Mouse (Mus musculus) heart, embryonic 11.5 days (tissue): ENCODE measurements at regions not wholly inside any gene's neighbourhood (a gene's known extent, or its start where the extent isn't known, plus 50 kb on each side); places are given as distances from the start of the nearest gene placed in this dataset.
"Not testable (repeated sequence)": the region's sequence is repeated elsewhere in the genome, so short reads cannot be mapped to it uniquely, and the experiment has no call there.

ENCODE experiments used
- ATAC-seq: fragments of 200-750 bp; cut with Nextera tagmentation; replicated peaks from 2 replicates; pipeline ENCODE4 v1.8.0; 2017; ENCODE audit warnings: moderate library complexity; ENCODE audit not compliant: insufficient number of reproducible peaks, low FRiP score, low TSS enrichment
- H3K27ac ChIP-seq: fragments of 300-500 bp; sonication (generic); 2 replicates; pipeline ENCODE4 v1.5.1; 2014; ENCODE audit warnings: mild to moderate bottlenecking, low read depth, low read length
- H3K27me3 ChIP-seq: fragments of 300-500 bp; sonication (generic); 2 replicates; pipeline ENCODE4 v1.6.1; 2014; ENCODE audit warnings: mild to moderate bottlenecking, low read length, mixed read lengths; ENCODE audit not compliant: control insufficient read depth, insufficient read depth
- H3K36me3 ChIP-seq: fragments of 300-500 bp; sonication (generic); 2 replicates; pipeline ENCODE4 v1.6.1; 2014; ENCODE audit warnings: mild to moderate bottlenecking, low read length, moderate library complexity, mixed read lengths; ENCODE audit not compliant: control insufficient read depth, insufficient read depth
- H3K4me1 ChIP-seq: fragments of 300-500 bp; sonication (generic); 2 replicates; pipeline ENCODE4 v1.6.1; 2014; ENCODE audit warnings: low read length; ENCODE audit not compliant: control insufficient read depth, insufficient read depth
- H3K4me2 ChIP-seq: fragments of 300-500 bp; sonication (generic); 2 replicates; pipeline ENCODE4 v1.6.1; 2014; ENCODE audit warnings: mild to moderate bottlenecking, moderate library complexity
- H3K4me3 ChIP-seq: fragments of 300-500 bp; sonication (generic); 2 replicates; pipeline ENCODE4 v1.5.1; 2014; ENCODE audit warnings: low read depth, low read length
- H3K9ac ChIP-seq: fragments of 300-500 bp; sonication (generic); 2 replicates; pipeline ENCODE4 v1.6.1; 2014; ENCODE audit warnings: mild to moderate bottlenecking, low read depth, low read length, moderate library complexity
- H3K9me3 ChIP-seq: fragments of 300-500 bp; sonication (generic); replicated peaks from 2 replicates; pipeline ENCODE4 v1.6.1; 2016; ENCODE audit warnings: low read length; ENCODE audit not compliant: control insufficient read depth
- WGBS: fragments of 180-500 bp; shearing (Covaris S2); extraction: QIAGEN DNeasy Blood & Tissue Kit; methylation state at CpG from one replicate; pipeline ENCODE4 v1.1.7; 2014; ENCODE audit not compliant: insufficient replicate concordance; 5-methylcytosine and 5-hydroxymethylcytosine counted together

GRCm38 (mm10) chr9:32940919-32941767 is 305.1 kb downstream of the Ets1 start:
- no peak for ATAC-seq
- Histone ChIP-seq H3K9ac (no peak overlapping the region), H3K36me3 (no peaks in the 10 kb centered on the region), H3K27ac (no peak overlapping the region), H3K4me1 (peaks cover 7% of the 10 kb centered on the region; the same call in 1 of the 2 replicates), H3K4me3 (peak overlapping the region; percentile 50; the same call in 1 of the 2 replicates), H3K9me3 (no peaks in the 10 kb centered on the region), H3K27me3 (no peaks in the 10 kb centered on the region), H3K4me2 (peak overlapping the region; percentile 65)
- 38% methylated on average over 12 of the region's 12 CpGs for WGBS

DNA sequence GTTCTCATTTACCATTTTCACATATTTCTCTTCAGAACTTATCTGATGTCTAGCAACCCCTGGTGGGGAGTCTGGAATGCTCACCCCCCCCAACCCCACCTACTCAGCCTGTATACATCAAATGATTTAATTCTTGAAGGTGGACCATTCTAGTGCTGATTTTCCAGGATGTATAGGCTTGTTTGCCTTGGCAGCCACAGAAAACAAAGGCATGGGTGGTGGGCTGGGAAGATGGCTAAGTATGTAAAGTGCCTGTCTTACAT is 305.7 kb downstream of the Ets1 start:
- no peaks in the 10 kb centered on the region for H3K27me3 ChIP-seq
- H3K9ac ChIP-seq, result no peak overlapping the region
- no peak overlapping the region for H3K4me2 ChIP-seq
- peaks cover 7% of the 10 kb centered on the region; the same call in 1 of the 2 replicates for H3K4me1 ChIP-seq
- H3K36me3 ChIP-seq, result no peaks in the 10 kb centered on the region
- H3K27ac ChIP-seq, result no peak overlapping the region
- no peak for ATAC-seq
- H3K9me3 ChIP-seq, result no peaks in the 10 kb centered on the region
- H3K4me3 ChIP-seq, result no peak overlapping the region

- Histone ChIP-seq H3K4me1 (no peaks in the 10 kb centered on the region), H3K9ac (no peak overlapping the region), H3K4me3 (no peak overlapping the region), H3K36me3 (no peaks in the 10 kb centered on the region), H3K27ac (no peak overlapping the region), H3K27me3 (no peaks in the 10 kb centered on the region), H3K4me2 (no peak overlapping the region), H3K9me3 (no peaks in the 10 kb centered on the region)
- WGBS, result 74% methylated on average over 3 of the region's 3 CpGs
- no peak for ATAC-seq
These were observed 311.2 kb downstream of the Ets1 start for GRCm38 (mm10) chr9:32947221-32947620.

DNA sequence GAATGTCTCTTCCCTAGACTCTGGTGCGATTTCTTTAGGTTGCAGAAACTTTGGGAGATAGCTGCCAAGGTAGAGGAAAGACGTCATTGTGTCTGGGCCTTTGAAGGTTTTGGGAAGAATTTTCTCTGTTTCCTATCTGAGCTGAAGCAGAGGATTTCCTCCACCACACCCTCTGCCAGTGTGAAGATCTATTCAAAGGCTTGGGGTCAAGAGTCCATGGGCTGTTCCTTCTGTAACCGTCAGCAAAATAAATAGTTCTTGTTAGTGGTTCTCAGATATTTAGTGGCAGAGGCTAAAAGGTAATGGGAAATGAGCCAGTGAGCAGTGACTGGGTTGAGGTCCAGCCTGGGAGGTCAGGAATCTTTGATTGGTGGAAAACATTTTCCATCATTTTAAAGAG is 313.0 kb downstream of the Ets1 start:
- WGBS, result 45% methylated on average over 3 of the region's 3 CpGs
- no peak for ATAC-seq

GRCm38 (mm10) chr9:32958716-32959115 is 322.7 kb downstream of the Ets1 start:
- no peaks in the 10 kb centered on the region for H3K9me3 ChIP-seq
- no peaks in the 10 kb centered on the region for H3K27me3 ChIP-seq
- 87% methylated on average over 3 of the region's 3 CpGs for WGBS
- no peaks in the 10 kb centered on the region for H3K36me3 ChIP-seq
- no peak overlapping the region for H3K4me3 ChIP-seq
- H3K4me1 ChIP-seq, result no peaks in the 10 kb centered on the region
- H3K9ac ChIP-seq, result no peak overlapping the region
- ATAC-seq, result no peak
- no peak overlapping the region for H3K4me2 ChIP-seq
- no peak overlapping the region for H3K27ac ChIP-seq

More for the DNA sequence above, 313.0 kb downstream of the Ets1 start:
- Histone ChIP-seq H3K9me3 (no peaks in the 10 kb centered on the region), H3K27me3 (no peaks in the 10 kb centered on the region), H3K4me1 (no peaks in the 10 kb centered on the region), H3K4me2 (no peak overlapping the region), H3K4me3 (no peak overlapping the region), H3K9ac (no peak overlapping the region), H3K36me3 (no peaks in the 10 kb centered on the region), H3K27ac (no peak overlapping the region)

DNA sequence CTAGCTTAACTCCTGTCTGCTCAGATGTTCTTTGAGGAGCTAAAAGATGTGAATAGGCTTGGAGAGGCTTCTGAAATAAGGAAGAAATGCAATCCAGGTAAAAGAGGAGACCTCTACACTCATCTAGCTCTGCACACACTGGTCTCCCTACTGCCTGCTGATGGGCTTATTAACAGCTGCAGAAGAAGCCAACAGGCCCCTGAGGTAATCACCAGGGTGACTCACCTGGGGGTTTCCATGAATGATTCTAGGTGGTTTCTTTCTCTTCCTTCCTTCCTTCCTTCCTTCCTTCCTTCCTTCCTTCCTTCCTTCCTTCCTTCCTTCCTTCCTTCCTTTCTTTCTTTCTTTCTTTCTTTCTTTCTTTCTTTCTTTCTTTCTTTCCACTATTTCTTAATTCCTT is 323.4 kb downstream of the Ets1 start:
- not testable (repeated sequence) for H3K4me3 ChIP-seq, H3K27ac ChIP-seq, H3K4me1 ChIP-seq, ATAC-seq, H3K27me3 ChIP-seq, H3K9ac ChIP-seq, H3K9me3 ChIP-seq, H3K36me3 ChIP-seq, H3K4me2 ChIP-seq

DNA sequence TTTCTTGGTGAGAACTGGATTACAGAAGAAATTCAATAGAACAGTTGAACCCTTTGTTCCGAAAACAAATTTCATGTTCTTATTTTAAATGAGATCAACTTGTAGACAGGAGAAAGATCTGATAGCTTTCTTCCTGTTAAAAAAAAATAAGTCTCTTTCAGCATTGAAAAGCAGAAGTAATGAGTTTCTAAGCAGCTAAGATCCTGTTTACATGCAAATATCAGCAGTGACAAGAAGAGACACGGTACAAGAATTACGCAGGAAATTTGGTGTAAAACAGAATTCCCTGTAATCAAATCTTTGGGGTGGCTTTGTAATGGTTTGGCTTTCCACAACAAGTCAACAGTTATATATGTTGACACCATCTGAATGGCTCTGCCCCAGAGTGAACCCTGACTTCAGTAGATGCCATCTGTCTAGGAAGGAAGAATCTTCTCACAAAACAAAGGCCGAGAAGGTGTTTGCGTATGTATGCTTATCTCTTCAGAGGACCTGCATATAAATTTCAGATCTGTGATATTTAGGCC is 326.7 kb downstream of the Ets1 start:
- Histone ChIP-seq H3K9ac (no peak overlapping the region), H3K4me1 (no peaks in the 10 kb centered on the region), H3K27ac (no peak overlapping the region), H3K36me3 (no peaks in the 10 kb centered on the region), H3K9me3 (no peaks in the 10 kb centered on the region), H3K4me2 (no peak overlapping the region), H3K4me3 (no peak overlapping the region), H3K27me3 (no peaks in the 10 kb centered on the region)
- WGBS, result 80% methylated on average over 5 of the region's 5 CpGs
- no peak for ATAC-seq

DNA sequence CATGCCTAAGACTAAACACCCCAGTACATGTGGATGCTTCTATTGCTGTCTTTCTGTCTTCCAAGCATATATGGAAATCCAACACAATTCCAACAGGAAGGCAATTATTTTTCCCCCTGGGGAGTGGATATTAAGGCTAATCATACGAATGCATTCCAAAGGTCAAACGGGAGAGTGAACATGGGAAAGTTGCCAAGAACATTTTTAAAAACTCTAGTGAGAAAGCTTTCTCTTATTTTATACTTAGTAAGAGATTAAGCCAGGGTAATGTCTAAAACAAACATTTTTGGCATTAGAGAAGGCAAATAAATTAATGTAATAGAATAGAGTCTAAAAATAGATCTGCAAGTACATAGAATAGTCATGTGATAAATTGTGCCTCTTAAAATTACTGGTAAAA is 332.4 kb downstream of the Ets1 start:
- Histone ChIP-seq H3K36me3 (no peaks in the 10 kb centered on the region), H3K27ac (no peak overlapping the region), H3K4me3 (no peak overlapping the region), H3K9ac (no peak overlapping the region), H3K4me1 (no peaks in the 10 kb centered on the region), H3K27me3 (no peaks in the 10 kb centered on the region), H3K4me2 (no peak overlapping the region), H3K9me3 (no peaks in the 10 kb centered on the region)
- no peak for ATAC-seq
- WGBS, result 64% methylated on average over 2 of the region's 2 CpGs

GRCm38 (mm10) chr9:32971421-32971820 is 335.4 kb downstream of the Ets1 start:
- no peaks in the 10 kb centered on the region for H3K36me3 ChIP-seq
- no peak overlapping the region for H3K9ac ChIP-seq
- no peak overlapping the region for H3K27ac ChIP-seq
- H3K4me2 ChIP-seq, result no peak overlapping the region
- H3K27me3 ChIP-seq, result no peaks in the 10 kb centered on the region
- no peaks in the 10 kb centered on the region for H3K4me1 ChIP-seq
- WGBS, result 84% methylated on average over 5 of the region's 5 CpGs
- no peak for ATAC-seq
- H3K4me3 ChIP-seq, result no peak overlapping the region
- H3K9me3 ChIP-seq, result no peaks in the 10 kb centered on the region
